Mouse (Mus musculus) neural tube, embryonic 11.5 days (tissue): ENCODE results near the gene Rap1b. TPM values are rescaled to one million over a fixed set of nuclear protein-coding genes. Genes with fewer than 3 reads are reported as not detected.
A peak's percentile ranks its signal among the peaks of the same experiment; 100 is the strongest.

Source experiments
- ATAC-seq: fragments of 200-750 bp; cut with Nextera tagmentation; 2 replicates; pipeline ENCODE4 v1.8.0; 2017; ENCODE audit warnings: moderate number of reproducible peaks, mild to moderate bottlenecking, moderate TSS enrichment, moderate library complexity; ENCODE audit not compliant: insufficient read depth, low FRiP score, low TSS enrichment
- DNase-seq: peaks from one replicate; pipeline ENCODE4 v3.0.0-alpha.2; 2015; ENCODE audit warnings: low spot score
- H3K27ac ChIP-seq: fragments of 300-500 bp; sonication (generic); 2 replicates; pipeline ENCODE4 v1.5.1; 2014; ENCODE audit warnings: low read depth, mild to moderate bottlenecking, low read length
- H3K27me3 ChIP-seq: fragments of 300-500 bp; sonication (generic); 2 replicates; pipeline ENCODE4 v1.6.1; 2014; ENCODE audit warnings: mild to moderate bottlenecking, low read length, mixed read lengths; ENCODE audit not compliant: control insufficient read depth, insufficient read depth
- H3K36me3 ChIP-seq: fragments of 300-500 bp; sonication (generic); 2 replicates; pipeline ENCODE4 v1.6.1; 2014; ENCODE audit warnings: mild to moderate bottlenecking, low read length, moderate library complexity, mixed read lengths; ENCODE audit not compliant: control insufficient read depth, insufficient read depth
- H3K4me1 ChIP-seq: fragments of 300-500 bp; sonication (generic); 2 replicates; pipeline ENCODE4 v1.6.1; 2014; ENCODE audit warnings: low read length, mixed read lengths; ENCODE audit not compliant: control insufficient read depth, insufficient read depth
- H3K4me2 ChIP-seq: fragments of 300-500 bp; sonication (generic); 2 replicates; pipeline ENCODE4 v1.6.1; 2014; ENCODE audit warnings: low read depth, mild to moderate bottlenecking, moderate library complexity
- H3K4me3 ChIP-seq: fragments of 300-500 bp; sonication (generic); 2 replicates; pipeline ENCODE4 v1.5.1; 2014; ENCODE audit warnings: low read depth, low read length
- H3K9ac ChIP-seq: fragments of 300-500 bp; sonication (generic); 2 replicates; pipeline ENCODE4 v1.6.1; 2014; ENCODE audit warnings: mild to moderate bottlenecking, low read length
- H3K9me3 ChIP-seq: fragments of 300-500 bp; sonication (generic); 2 replicates; pipeline ENCODE4 v1.6.1; 2016; ENCODE audit warnings: low read length; ENCODE audit not compliant: control insufficient read depth
- WGBS: fragments of 180-500 bp; shearing (Covaris S2); extraction: QIAGEN DNeasy Blood & Tissue Kit; methylation state at CpG from one replicate; pipeline ENCODE4 v1.1.7; 2014; 5-methylcytosine and 5-hydroxymethylcytosine counted together
- polyA plus RNA-seq: library from polyadenylated mRNA; unstranded; fragments of >200 nt; fragmentation: Nextera tagmentation; extraction: Ambion mirVana; gene quantifications from 2 replicates; pipeline ENCODE4 v1.2.1, GENCODE M21; 2014

Rap1b gene
- polyA plus RNA-seq, 1 experiment from 2014 or later, result 183 TPM

DNA sequence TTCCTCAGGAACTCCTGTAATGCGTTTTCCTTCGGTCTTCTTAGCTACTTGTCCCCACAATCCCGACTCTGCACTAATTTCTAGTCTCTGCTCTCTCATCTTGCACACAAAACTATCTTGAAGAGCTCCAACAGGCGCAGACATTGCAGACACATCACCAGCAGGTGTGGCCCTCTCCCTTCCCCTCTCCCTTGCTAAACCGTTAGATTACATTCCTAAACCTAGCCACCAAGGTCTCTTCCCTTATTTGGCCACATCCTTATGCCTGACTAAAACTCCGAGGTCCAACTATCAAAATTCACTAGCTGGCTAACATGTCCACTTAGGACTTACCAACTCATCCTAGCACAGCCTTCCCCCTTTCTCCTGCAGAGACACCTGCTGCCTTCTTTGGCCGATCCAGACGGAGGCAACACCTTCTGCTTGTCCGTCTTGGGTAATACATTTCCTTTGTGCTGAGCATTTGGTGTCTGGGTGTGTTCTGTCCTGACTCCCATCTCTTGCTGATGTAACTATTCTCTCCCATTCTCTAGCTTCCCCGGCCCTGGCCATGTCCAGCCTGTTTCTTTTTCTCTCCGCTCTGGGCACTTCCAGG, 52.3 kb downstream of the Rap1b start:
- 75% methylated on average over 11 of the region's 11 CpGs for WGBS
- H3K4me3 ChIP-seq, result no peak overlapping the region
- no peaks in the 10 kb centered on the region for H3K27me3 ChIP-seq
- H3K36me3 ChIP-seq, result peaks cover 2% of the 10 kb centered on the region; the same call in 1 of the 2 replicates
- peaks cover 8% of the 10 kb centered on the region; the same call in 1 of the 2 replicates for H3K4me1 ChIP-seq
- no peak overlapping the region for H3K9ac ChIP-seq
- no peak for ATAC-seq
- no peaks in the 10 kb centered on the region for H3K9me3 ChIP-seq
- H3K4me2 ChIP-seq, result peak overlapping the region; percentile 39
- no peak for DNase-seq
- H3K27ac ChIP-seq, result no peak overlapping the region

DNA sequence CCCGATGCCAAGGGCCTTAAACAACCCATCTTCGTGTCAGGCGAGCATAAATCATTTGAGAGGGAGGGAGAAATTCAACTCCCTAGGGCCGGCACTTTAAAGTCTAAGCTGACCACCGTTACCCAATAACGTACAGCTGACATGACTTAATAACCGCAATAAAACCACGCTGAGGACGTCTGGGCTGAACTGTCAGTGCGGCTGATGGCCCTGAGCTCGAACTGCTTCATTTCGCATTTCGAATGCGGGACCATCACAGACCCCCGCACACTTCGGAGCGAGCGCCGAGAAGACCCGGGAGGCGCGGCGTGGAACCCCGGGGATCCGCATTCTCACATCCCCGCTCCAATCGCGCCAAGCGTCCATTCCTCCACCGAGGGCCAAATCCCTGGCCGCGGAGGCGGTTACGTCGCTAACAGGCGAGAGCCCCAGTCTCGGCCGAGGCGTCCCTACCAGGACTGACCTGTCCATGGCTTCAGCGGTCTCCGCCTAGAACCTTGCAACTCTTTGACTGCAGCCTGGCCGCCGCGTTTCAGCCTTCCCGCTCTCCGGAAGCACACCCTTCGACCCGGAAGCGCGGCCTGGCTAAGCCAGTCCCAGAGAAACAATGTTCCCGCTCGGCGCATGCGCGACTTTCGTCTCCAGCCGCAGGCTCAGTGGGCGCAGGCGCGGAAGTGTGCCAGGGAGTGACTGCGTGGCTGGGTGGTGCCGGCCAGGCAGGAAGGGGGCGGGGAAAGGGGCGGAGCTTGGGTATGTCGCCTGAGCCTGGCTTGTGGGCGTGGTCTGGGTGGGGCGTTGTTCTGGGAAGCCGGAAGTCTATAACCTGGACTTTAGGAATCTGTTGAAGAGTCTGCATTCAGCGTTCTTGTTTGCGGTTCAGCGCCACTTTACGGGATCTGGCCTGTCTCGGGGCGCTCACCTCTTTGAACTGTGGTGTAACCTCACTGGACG, 53.4 kb downstream of the Rap1b start, which contains the start of gene Nup107:
Gene Nup107 (minus strand): TSS at position 565 of the 951 bp plus-strand sequence.
- Histone ChIP-seq H3K4me2 (peak within 1 kb of the TSS; percentile 60), H3K9me3 (no peaks in the 10 kb centered on the region), H3K27ac (no peak within 1 kb of the TSS), H3K36me3 (peaks cover 5% of the 10 kb centered on the region), H3K4me1 (peaks cover 8% of the 10 kb centered on the region; the same call in 1 of the 2 replicates), H3K9ac (peak within 1 kb of the TSS; percentile 42), H3K27me3 (no peaks in the 10 kb centered on the region), H3K4me3 (peak within 1 kb of the TSS; percentile 53)
- ATAC-seq (peak; percentile 96), DNase-seq (peak; percentile 100)
- under 1% methylated on average over 75 of the region's 75 CpGs for WGBS

DNA sequence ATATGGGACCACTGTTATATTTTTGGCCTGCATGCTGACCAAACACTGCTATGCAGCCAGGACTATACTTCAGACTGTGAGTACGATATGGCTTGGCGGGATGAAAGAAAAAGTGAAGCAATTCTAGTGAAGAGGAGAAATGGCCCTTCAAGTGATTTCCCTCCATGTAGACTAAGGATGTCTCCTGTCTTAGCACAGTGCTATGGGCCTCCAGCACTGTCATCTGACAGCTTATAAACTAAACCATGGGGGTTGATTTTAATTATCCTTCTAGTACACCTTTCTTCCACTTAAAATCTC, 54.7 kb downstream of the Rap1b start:
- peaks cover 12% of the 10 kb centered on the region for H3K36me3 ChIP-seq
- 97% methylated on average over 2 of the region's 2 CpGs for WGBS
- H3K4me1 ChIP-seq, result peaks cover 8% of the 10 kb centered on the region; the same call in 1 of the 2 replicates
- H3K4me2 ChIP-seq, result peak overlapping the region; percentile 60
- no peak overlapping the region; the same call in 1 of the 2 replicates for H3K4me3 ChIP-seq
- no peak for DNase-seq
- no peak overlapping the region for H3K27ac ChIP-seq
- H3K9ac ChIP-seq, result no peak overlapping the region
- ATAC-seq, result no peak
- no peaks in the 10 kb centered on the region for H3K27me3 ChIP-seq
- no peaks in the 10 kb centered on the region for H3K9me3 ChIP-seq

DNA sequence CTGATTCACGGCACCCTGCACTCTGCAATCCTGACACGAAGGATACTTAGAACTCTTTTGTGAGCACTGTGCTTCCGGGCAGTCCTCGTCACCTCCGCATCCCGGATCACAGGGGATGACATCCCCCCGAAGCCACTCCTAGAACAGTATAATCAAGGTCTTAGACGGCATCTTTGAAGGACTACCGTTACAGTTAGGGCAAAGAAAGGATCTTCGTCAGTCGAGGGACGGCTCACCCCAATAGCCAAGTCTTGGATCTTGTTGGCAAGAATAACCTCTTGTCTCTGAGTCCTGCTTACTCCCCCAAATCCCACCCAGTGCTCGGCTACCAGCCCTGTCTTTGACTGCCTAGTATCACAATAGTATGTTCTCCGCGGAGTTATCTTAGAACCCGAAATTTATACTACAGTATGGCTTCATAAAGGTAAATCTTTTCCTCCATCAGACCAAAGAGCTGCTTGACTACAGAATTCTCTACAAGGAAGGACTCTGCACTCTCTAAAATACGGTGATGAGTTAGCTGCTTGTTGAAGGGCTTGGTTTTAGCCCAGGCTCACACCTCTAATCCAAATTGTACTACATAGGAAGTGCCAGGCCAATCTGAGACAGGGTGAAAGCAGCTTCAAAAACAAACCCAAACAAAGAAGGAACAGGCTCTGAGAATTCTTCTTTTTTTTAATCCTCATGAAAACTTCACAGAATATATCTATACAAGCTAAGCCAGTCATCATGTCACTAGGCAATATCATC, 55.2 kb downstream of the Rap1b start:
- Histone ChIP-seq H3K4me2 (no peak overlapping the region), H3K27ac (no peak overlapping the region), H3K4me1 (peaks cover 8% of the 10 kb centered on the region; the same call in 1 of the 2 replicates), H3K27me3 (no peaks in the 10 kb centered on the region), H3K9me3 (no peaks in the 10 kb centered on the region), H3K9ac (no peak overlapping the region), H3K36me3 (peaks cover 12% of the 10 kb centered on the region), H3K4me3 (no peak overlapping the region)
- 95% methylated on average over 17 of the region's 17 CpGs for WGBS
- DNase-seq (no peak), ATAC-seq (no peak)

DNA sequence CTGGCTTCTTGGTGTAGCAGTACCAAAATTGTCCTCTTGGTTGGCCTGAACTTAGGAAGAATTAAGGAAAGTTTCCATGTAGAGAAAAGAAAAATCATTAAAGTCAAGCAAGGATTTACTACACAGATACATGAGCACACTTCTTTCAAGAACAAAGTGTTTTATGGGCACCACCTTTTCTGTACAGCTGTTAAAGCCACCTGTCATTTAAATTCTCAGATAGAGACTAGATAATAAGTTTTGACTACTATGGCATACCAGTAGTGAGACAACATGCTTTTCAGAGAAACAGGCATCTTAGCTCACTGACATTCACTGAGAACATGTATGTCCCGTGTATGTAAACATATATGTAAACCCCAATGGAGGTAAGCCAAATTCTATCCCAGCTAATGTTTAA, 55.8 kb downstream of the Rap1b start:
- ATAC-seq (no peak), DNase-seq (no peak)
- no peak overlapping the region for H3K4me3 ChIP-seq
- H3K27me3 ChIP-seq, result no peaks in the 10 kb centered on the region
- peaks cover 14% of the 10 kb centered on the region for H3K36me3 ChIP-seq
- 94% methylated on average over 1 of the region's 1 CpGs for WGBS
- no peak overlapping the region for H3K9ac ChIP-seq
- H3K27ac ChIP-seq, result no peak overlapping the region
- H3K4me2 ChIP-seq, result no peak overlapping the region
- H3K4me1 ChIP-seq, result peaks cover 8% of the 10 kb centered on the region; the same call in 1 of the 2 replicates
- H3K9me3 ChIP-seq, result no peaks in the 10 kb centered on the region

DNA sequence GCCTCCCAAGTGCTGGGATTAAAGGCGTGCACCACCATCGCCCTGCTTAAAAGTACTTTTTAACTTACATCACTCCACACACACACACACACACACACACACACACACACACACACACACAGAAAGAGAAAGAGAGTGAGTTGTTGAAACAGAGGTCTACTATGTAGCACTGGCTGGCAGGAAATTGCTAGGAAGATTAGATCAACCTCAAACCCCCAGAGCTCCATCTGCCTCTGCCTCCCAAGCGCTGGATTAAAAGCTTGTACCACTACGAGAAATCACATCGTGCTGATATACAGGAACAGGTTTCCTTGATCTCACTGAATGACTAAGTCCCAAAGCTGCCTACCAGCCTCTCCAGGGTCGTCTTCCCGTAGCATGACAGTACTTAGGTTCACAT, 61.2 kb downstream of the Rap1b start:
- no peak overlapping the region for H3K27ac ChIP-seq
- H3K4me2 ChIP-seq, result no peak overlapping the region
- ATAC-seq (no peak), DNase-seq (no peak)
- no peak overlapping the region for H3K4me3 ChIP-seq
- H3K4me1 ChIP-seq, result no peaks in the 10 kb centered on the region
- no peaks in the 10 kb centered on the region for H3K27me3 ChIP-seq
- 96% methylated on average over 7 of the region's 7 CpGs for WGBS
- peaks cover 23% of the 10 kb centered on the region for H3K36me3 ChIP-seq
- H3K9me3 ChIP-seq, result no peaks in the 10 kb centered on the region
- no peak overlapping the region for H3K9ac ChIP-seq

DNA sequence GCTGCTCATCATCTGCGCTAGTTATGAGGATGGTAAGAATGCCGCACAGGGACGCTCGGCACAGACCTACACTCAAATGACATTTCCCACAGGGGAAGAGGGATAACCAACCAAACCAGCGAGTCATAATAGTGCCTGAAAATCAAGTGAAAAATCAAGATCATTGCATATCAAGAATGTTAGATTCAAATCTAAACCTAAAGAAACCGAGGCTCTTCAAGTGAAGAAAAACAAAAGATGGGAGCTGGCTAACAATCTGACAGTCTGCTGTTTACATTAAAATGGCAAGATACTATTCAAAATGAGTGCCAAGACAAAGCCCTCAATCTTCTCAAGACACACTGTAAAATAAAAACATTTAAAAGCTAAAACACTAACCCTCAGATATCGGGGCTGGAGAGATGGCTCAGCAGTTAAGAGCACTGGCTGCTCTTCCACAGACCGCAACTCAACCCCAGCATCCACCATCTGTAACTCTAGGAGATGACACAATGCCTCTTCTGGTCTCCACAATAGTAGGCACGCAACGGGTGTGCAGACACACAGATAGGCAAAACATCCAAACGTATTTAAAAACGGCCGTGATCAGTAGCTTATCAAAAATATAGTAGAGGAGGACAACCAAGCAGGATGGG, 61.9 kb downstream of the Rap1b start:
- 95% methylated on average over 13 of the region's 13 CpGs for WGBS
- Histone ChIP-seq H3K36me3 (peaks cover 25% of the 10 kb centered on the region), H3K9ac (no peak overlapping the region), H3K4me1 (no peaks in the 10 kb centered on the region), H3K27ac (no peak overlapping the region), H3K9me3 (no peaks in the 10 kb centered on the region), H3K27me3 (no peaks in the 10 kb centered on the region), H3K4me2 (no peak overlapping the region), H3K4me3 (no peak overlapping the region)
- DNase-seq (no peak), ATAC-seq (no peak)

DNA sequence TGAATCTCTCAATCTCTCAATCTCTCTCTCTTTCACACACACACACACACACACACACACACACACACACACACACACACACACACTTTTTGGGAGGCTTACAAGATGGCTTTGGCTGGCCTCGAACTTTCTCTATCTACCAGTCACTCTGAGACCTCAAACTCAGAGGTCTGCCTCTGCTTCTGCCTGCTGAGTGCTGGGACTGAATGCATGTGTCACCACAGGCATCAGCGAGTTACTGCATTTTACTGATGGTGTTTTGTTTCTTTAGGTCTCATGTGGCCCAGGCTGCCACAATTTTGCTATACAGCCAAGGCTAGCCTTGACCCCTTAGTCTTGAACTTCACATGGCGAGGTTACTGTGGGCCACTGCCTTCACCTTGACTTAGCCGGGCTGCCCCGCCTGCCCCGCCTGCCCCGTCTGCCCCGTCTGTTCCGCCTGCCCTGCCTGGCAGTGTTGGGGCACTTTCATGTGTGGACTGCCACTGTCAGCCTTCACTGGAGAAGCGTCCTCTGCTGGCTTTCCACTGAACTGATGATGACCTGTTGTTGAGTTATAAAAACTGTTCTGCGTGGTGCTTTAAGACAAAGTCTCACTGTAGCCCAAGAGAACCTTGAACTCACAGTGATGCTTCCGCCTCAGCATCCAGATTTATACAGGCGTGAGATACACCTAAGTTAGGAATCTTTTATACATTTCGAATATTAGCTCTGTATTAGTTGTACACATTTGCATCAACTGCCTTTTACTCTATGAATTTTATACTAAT, 63.2 kb downstream of the Rap1b start:
- no peak overlapping the region for H3K27ac ChIP-seq
- no peak overlapping the region for H3K4me3 ChIP-seq
- no peak overlapping the region for H3K9ac ChIP-seq
- 92% methylated on average over 14 of the region's 14 CpGs for WGBS
- ATAC-seq, result no peak
- peaks cover 24% of the 10 kb centered on the region for H3K36me3 ChIP-seq
- no peak overlapping the region for H3K4me2 ChIP-seq
- no peaks in the 10 kb centered on the region for H3K9me3 ChIP-seq
- H3K4me1 ChIP-seq, result no peaks in the 10 kb centered on the region
- no peak for DNase-seq
- H3K27me3 ChIP-seq, result no peaks in the 10 kb centered on the region
